Mouse (Mus musculus): ENCODE measurements around the gene Mapk14.

- TF ChIP-seq POLR2A (IDR thresholded peaks at IDR 0.05; ENCODE audit: low read depth, low read length), result no peak
- no peak for TF ChIP-seq CTCF (conservative IDR thresholded peaks at IDR 0.05; ENCODE audit: insufficient read depth, insufficient read length, low read depth, low read length)
Measured at GRCm38 (mm10) chr17:28715832-28716548, 24.9 kb downstream of the Mapk14 start.

Measured in kidney, adult 2 months (tissue).